Mouse (Mus musculus): ENCODE measurements around the gene Lypla2.

The Lypla2 gene

DNA sequence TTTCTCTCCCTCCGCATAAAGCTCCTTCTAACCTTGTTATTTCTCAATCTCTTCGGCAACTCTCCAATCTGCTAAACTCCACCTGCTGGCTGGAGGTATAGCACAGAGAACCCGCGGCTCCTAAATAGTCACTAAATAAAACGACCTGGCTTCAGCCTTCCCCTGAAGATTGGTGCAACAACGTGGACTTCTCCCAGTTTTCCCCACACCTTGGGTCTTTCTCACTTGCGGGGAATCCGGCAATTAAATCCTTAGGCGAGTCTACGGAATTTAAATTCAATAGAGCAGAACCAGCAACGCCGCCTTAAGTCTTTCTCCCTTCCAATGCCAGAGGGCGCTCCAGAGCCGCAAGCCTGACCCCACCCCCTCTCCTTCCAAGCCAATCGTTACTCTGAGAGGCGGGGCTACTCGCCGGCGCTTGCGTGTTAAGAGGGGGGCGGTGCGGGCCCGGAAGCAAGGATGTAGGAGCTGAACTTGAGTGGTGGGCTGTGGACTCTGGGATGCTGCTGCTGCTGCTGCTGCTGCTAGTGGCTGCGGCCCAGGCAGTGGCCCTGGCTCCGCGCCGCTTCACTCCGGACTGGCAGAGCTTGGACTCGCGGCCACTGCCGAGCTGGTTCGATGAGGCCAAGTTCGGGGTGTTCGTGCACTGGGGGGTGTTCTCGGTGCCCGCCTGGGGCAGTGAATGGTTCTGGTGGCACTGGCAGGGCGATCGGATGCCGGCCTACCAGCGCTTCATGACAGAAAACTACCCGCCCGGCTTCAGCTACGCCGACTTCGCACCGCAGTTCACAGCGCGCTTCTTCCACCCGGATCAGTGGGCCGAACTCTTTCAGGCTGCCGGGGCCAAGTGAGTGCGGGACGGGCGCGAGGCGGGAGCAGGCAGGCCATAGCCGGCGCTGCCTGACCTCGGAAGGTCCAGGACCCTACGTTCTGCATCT lies 51.9 kb downstream of the Lypla2 start, which contains the start of gene Fuca1:
Gene Fuca1 (plus strand): TSS at position 432 of the 938 bp plus-strand sequence.
- peak; percentile 98 for DNase-seq (ENCODE audit: low spot score)

GRCm38 (mm10) chr4:135919280-135919639 lies 53.2 kb downstream of the Lypla2 start:
- no peak for DNase-seq (ENCODE audit: low spot score)

GRCm38 (mm10) chr4:135918635-135919279 lies 53.7 kb downstream of the Lypla2 start:
- DNase-seq (ENCODE audit: low spot score), result no peak

Measured in retina, embryonic 14.5 days (tissue).